Mouse (Mus musculus): ENCODE results near the gene Asgr1.

- TF ChIP-seq CTCF (IDR thresholded peaks at IDR 0.05; ENCODE audit: borderline replicate concordance, insufficient read depth, low read length), result no peak
- no peak for TF ChIP-seq POLR2A (IDR thresholded peaks at IDR 0.05; ENCODE audit: low read depth, low read length)
Measured at GRCm38 (mm10) chr11:70010033-70010432, 43.9 kb upstream of the Asgr1 start.

Data from embryonic fibroblast, embryonic 13.5 days (primary cell).